Mouse (Mus musculus): ENCODE measurements around the gene Artn.

- TF ChIP-seq CTCF (IDR thresholded peaks at IDR 0.05; ENCODE audit: insufficient read depth, low read length) (no peak), POLR2A (IDR thresholded peaks at IDR 0.05; ENCODE audit: borderline replicate concordance, extremely low read depth, low read depth, low read length) (no peak)
Observed at GRCm38 (mm10) chr4:117889471-117889870, 40.1 kb downstream of the Artn start.
